Mouse (Mus musculus) layer of hippocampus, adult 18-20 months (tissue): ENCODE data around the gene Ebna1bp2. TPM values are rescaled to one million over a fixed set of nuclear protein-coding genes. Genes with fewer than 3 reads are reported as not detected.

Source experiments
- DNase-seq, 2 experiments: peaks; one replicate each; pipeline ENCODE4 v3.0.0; 2022; ENCODE audit warnings: low spot score in 2 of 2
- long read RNA-seq: library from polyadenylated mRNA; stranded (forward); transcript quantifications from one replicate; pipeline ENCODE4 v2.0.0, GENCODE M21; 2021
- total RNA-seq, 2 experiments: library from RNA; stranded (reverse); gene quantifications; 2 replicates each; pipeline ENCODE4 v1.2.3; 2021

Ebna1bp2 gene
- 10 to 100 TPM; 58.4 to 62.8 TPM for total RNA-seq
- long read RNA-seq, transcript Ebna1bp2-201 (9 exons, 2,960 nt), result major isoform, 37 of 51 reads
- long read RNA-seq, partial matches to known transcripts, result 1 of 51 reads
- long read RNA-seq, other reads (novel, unspliced or antisense), result 13 of 51 reads

DNA sequence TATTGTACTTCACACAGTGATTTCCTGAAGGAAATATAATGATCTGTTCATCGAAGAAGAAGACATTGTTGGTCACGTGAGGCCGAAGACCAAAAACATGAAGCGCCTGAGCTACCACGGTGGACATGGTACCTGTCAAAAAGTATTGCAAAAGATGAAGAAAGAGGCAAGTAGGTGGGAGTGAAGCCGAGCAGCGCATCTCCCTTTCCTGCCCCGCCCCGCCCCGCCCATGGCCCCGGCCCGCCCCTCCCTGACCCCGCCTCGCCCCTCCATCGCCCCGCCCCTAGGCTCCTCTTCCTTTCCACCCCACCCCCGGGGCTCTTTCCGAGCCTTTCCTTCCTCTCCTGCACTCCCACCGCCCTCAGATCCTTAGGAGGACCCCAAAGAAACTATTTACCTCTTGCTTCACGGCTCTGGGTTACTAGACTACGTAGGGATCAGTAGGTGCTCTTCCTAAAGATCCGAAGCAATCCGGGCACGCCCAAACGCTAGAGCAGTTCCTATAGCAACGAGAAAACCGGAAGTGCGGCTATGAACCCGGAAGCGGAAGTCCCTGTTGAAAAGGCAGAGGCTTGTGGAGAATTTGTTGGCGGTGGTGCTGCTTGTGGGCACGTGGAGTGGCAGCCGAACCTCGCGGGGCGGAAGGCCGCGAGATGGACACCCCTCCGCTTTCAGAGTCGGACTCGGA is at the start of gene Ebna1bp2, which contains the start of gene Cfap57:
TSS of gene Ebna1bp2 (plus strand) at position 521 of the 688 bp plus-strand sequence.
TSS of gene Cfap57 (minus strand) at position 499 of the 688 bp plus-strand sequence.
- peak; percentile 85 to 95 for DNase-seq

DNA sequence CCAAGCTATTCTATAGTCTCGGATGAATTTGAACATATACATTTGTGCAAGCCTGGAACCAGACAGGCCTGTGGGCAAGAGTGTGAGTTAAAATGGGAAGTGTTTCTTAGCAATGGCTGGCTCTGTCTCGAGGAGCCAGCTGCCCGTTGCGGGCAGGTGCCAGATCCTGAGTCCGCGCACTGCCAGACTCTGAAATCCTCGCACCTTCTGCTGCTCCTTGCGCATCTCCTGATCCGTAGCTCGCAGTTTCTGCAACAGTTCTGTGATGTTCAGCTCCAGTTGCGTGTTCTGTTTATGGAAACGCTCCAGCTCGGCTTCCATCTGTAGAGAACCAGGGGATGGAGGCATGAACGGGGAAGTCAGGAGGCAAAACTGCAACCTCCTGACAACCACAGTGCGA is 49.2 kb upstream of the Ebna1bp2 start:
- DNase-seq, result peak; percentile 25 to 47

DNA sequence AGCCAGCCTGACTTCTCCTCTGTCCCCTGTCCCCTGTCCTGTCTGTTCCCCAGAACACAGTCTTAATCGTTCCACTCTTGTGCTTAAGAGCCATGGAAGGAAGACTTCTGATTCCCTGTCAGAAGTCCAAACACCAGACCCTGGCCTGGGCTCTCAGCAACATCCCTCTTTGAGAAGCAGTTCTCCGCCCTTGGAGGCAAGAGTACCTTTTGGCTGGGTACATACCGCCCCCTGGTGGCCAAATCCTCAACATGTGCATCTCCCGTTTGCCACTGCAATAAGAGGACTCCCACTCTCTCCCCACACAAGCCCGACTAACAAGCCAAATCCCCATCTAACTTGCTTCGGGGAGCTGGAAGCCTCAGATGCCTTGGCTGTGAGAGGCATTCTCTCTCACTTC is 44.5 kb upstream of the Ebna1bp2 start:
- peak; percentile 76 to 93 for DNase-seq

DNA sequence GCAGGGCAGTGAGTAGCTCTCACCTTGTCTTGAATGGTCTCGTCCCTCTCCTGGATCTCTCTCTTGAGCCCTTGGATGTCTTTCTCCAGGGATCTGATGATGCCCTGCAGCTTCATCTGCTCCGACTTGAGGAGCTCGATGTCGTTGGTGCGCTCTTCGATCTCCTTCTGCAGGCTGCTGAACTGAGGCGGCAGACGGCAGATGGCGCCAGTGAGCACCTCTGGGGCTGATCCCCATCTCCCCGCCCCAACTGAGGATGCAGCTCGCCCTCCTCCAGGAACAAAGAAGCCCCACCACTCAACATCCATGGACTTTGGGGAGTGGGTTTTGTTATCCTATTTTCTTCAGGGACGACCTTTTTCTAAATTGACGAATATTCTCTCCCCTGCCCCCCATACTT is 41.3 kb upstream of the Ebna1bp2 start:
- peak; percentile 10 to 49 for DNase-seq

- no peak for DNase-seq
Measured at GRCm38 (mm10) chr4:118581508-118581907, 39.1 kb upstream of the Ebna1bp2 start.

DNA sequence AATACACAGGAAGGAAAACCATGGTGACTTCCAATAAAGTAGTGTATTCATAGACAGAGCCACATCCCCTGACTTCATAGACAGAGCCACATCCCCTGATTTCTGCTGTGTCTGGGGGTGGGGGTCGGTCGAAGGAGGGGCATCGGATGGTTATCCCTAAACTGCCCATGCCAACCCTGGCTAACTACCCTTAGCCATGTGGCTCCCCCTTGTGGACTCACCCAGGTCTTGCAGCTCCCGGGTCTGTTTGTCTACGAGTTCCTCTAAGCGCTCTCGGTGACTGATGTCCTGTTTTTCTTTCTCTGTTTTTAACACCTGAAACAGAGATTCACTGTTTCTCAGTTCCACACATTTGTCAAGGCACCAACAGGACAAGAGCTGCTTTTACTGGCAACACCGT is 38.0 kb upstream of the Ebna1bp2 start:
- no peak for DNase-seq

- no peak for DNase-seq
Measured at GRCm38 (mm10) chr4:118589053-118589732, 31.4 kb upstream of the Ebna1bp2 start.

- DNase-seq, result no peak
Measured at GRCm38 (mm10) chr4:118589733-118590130, 30.9 kb upstream of the Ebna1bp2 start.

DNA sequence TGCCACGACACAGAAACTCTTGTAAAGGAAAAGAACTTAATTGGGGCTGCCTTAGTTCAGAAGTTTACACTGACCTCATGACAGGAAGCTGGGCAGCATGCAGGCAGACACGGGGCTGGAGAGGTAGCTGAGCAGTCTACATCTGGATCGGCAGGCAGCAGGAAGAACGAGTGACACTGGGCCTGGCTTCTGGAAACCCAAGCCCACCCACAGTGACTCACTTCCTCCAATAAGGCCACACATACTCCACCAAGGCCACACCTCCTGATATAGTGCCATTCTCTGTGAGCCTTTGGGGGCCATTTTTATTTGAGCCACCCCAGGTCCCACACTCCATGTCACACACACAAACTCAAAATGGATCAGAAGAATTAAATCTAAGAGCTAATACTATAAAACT is 16.5 kb upstream of the Ebna1bp2 start:
- no peak for DNase-seq

DNA sequence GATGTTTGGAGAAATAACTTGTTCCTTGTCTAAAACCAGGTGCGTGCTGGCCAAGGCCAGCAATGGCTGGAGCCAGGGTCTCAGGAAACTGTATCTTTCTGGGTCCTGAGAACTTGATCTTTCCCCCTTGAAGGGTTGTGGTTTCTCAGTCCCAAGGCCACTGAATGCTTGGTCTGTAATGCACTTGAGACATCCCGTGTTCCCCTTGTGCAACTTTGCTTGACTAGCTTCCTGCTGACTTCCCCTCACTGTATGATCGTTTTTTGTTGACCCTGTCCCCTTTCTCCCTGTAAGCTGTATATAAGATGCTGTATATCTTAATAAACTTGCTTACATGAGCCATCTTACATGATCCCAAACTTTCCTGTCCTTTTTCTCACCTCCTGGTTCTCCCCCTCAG is 10.8 kb upstream of the Ebna1bp2 start:
- DNase-seq, result no peak

DNA sequence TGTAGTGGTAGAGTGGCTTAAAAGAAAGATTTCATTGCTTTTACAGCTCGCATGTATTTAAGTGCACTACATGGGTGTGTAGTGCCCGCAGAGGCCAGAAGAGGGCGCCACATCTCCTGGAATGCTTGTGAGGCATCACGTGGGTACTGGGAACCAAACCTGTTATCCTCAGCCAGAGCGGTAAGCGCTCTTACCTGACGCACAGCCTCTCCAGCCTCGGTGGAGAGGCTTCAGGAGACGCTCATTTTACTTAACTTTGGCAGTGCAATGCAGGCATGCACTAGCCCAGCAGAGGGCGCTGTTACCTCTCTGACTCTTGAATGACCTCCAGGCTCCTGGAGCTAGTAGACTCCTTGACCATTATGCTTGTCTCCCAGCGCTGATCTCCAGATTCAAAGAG is 8.0 kb upstream of the Ebna1bp2 start:
- no peak for DNase-seq

GRCm38 (mm10) chr4:118615412-118615811 is 5.2 kb upstream of the Ebna1bp2 start:
- no peak for DNase-seq

DNA sequence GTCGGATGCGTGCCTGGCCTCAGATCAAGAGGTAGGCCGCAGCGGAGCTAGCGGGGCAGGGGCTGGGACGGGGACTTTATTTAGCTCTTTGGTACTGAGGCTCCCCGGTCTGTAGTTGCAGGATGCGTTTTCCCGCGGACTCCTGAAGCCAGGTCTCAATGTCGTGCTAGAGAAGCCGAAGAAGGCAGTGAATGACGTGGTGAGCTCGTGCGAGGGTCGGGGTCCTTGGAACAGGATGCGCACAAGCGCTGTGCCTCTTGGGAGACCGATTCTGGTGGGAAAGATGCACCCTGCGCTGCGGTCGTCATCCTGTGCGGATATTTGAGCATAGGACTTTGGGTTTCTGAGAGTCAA is 345 bp downstream of the Ebna1bp2 start:
- no peak for DNase-seq

DNA sequence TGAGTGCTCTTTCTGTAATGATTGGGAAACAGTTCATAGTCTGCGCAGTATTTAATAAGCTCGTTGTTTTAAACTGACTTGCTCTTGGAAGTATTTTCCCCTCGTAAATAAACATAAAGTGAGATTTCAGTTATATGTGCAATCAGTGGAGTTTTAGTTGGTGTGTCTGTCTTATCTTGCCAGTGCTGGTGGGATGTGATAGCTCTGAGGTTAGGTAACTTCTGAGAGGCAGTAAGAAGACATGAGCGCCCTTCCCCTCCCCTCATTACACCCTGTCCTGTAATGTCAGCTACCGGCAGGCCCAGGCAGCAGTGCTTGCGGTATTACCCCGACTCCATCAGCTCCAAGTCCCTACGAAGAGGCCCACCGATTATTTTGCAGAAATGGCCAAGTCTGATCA is 1.2 kb downstream of the Ebna1bp2 start:
- no peak for DNase-seq

DNA sequence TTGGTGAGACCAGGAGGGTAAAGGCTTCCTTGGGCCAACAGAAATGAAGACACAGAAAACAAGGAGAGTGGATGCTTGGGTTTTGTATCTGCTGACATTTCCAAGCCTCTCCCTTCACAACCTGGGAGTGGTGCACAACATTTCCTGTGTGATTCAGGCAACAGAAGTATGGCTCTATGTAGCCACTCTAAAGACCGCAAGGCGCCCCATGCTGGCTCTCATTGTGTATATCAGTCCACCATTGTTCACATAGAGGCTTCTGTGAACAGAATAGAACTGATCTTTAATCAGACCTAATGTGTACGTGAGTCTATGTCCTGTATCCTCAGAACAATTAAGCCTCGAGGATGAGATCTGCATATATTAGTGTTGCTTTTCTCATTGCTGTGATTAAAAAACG is 9.7 kb downstream of the Ebna1bp2 start:
- DNase-seq, result no peak

DNA sequence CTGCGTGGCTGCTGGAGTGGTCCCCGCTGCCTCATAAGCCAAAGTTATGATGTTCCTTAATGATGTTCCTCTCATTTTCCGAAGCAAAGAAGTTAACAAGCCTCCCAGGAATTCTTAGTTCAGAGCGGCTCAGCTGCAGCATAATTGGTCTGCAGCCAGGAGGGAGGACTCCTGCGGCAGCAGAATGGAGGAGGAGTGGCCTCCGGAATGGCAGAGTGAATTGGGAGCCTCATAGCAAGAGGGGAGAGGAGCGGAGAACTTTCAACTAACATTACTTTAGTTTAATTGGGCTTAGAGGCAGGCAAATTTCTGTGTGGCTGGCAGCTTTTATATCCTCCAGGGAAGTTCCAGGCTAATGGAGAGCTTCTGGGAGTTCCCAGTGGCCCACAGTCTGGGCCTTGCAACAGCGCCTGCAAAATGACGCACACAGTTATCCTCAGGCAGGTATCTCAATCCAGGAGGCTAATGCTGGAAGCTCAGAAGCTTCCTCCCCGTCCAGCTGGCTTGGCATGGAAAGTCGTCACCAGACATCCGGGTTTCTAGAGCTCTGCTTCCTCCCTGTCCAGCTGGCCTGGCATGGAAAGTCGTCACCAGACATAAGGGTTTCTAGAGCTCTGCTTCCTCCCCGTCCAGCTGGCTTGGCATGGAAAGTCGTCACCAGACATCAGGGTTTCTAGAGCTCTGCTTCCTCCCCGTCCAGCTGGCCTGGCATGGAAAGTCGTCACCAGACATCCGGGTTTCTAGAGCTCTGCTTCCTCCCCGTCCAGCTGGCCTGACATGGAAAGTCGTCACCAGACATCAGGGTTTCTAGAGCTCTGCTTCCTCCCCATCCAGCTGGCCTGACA is 22.0 kb downstream of the Ebna1bp2 start:
- peak in 1 of 2 experiments; percentile 17 for DNase-seq

DNA sequence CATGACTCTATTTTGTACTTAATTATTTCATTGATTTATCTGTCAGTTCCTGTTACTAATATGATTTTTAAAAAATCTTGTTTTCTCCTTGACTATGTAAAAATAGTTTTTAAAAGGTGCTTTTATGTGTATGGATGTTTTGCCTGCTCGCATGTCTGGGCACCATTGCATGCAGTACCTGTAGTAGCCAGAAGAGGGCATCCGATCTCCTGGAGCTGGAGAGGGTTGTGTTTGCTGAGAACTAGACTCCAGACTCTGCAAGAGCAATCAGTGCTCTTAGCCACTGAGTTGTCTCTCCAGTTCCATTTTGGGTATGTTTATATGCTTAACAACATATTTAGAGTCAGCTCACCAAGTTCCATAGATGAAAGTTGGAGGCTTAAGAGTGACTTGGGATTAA is 24.6 kb downstream of the Ebna1bp2 start:
- peak; percentile 32 to 69 for DNase-seq

GRCm38 (mm10) chr4:118658652-118659051 is 38.1 kb downstream of the Ebna1bp2 start, which contains the start of gene Olfr62:
Olfr62 (plus strand) TSS chr4:118658952.
- no peak for DNase-seq
